Comparison of ENCODE assay signal across 46 mouse cellular contexts in the genomic region with DNA sequence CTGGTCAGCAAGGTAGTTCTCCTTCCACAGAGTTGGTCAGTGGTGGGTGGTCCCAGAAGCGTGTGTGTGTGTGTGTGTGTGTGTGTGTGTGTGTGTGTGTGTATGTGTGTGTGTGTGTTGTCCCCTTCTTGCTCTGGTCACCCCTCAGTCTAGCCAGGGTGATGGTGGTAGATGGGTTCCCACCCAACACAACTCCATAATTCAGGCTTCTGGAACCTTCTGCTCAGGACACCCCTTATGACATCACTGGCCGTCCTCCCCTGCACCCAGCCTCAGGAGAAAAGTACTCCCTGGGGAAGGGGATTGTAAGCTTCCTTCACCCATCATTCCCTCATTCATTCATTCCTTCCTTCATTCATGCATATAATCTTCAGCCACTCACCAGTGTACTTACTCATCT. TPM values are rescaled to one million over a fixed set of nuclear protein-coding genes. Genes with fewer than 3 reads are reported as not detected.
"Had no signal": no experiment of that assay in that cellular context is flagged by ENCODE, and none has a peak within 500 bp of the region (broad histone marks: within the 10 kb centered on the region; RNA-seq: fewer than 3 reads in every experiment).

A gene (minus strand): TSS at position 211 of the 400 bp plus-strand sequence.

- H3K27ac ChIP-seq: left cerebral cortex, adult 2 months; limb, embryonic 10.5 days; limb, embryonic 12.5 days; limb, embryonic 13.5 days; limb, embryonic 15.5 days; liver, embryonic 12.5 days; liver, embryonic 13.5 days; liver, embryonic 14.5 days; liver, embryonic 15.5 days; lung, embryonic 15.5 days; macrophage; midbrain, embryonic 10.5 days; midbrain, embryonic 12.5 days; midbrain, embryonic 13.5 days; midbrain, embryonic 15.5 days had no signal

- H3K27me3 ChIP-seq: limb, embryonic 12.5 days; limb, embryonic 13.5 days; limb, embryonic 15.5 days; liver, embryonic 13.5 days; liver, embryonic 15.5 days; lung, embryonic 15.5 days; midbrain, embryonic 12.5 days; midbrain, embryonic 13.5 days; midbrain, embryonic 15.5 days had no signal

- H3K9me3 ChIP-seq: limb, embryonic 10.5 days; limb, embryonic 12.5 days; limb, embryonic 13.5 days; limb, embryonic 15.5 days; liver, embryonic 12.5 days; liver, embryonic 13.5 days; liver, embryonic 15.5 days; lung, embryonic 15.5 days; midbrain, embryonic 12.5 days; midbrain, embryonic 13.5 days; midbrain, embryonic 15.5 days had no signal

- H3K4me3 ChIP-seq: left cerebral cortex, adult 2 months; limb, embryonic 10.5 days; limb, embryonic 12.5 days; limb, embryonic 13.5 days; limb, embryonic 15.5 days; liver, embryonic 12.5 days; liver, embryonic 13.5 days; liver, embryonic 15.5 days; lung, embryonic 15.5 days; midbrain, embryonic 10.5 days; midbrain, embryonic 12.5 days; midbrain, embryonic 13.5 days; midbrain, embryonic 15.5 days; myocyte had no signal

- H3K36me3 ChIP-seq: limb, embryonic 10.5 days; limb, embryonic 12.5 days; limb, embryonic 13.5 days; limb, embryonic 15.5 days; liver, embryonic 12.5 days; liver, embryonic 13.5 days; liver, embryonic 15.5 days; lung, embryonic 15.5 days; midbrain, embryonic 10.5 days; midbrain, embryonic 12.5 days; midbrain, embryonic 13.5 days; midbrain, embryonic 15.5 days had no signal

- ATAC-seq: liver, embryonic 12.5 days; liver, postnatal 0 days; lung, postnatal 0 days; midbrain, embryonic 13.5 days; midbrain, embryonic 15.5 days; midbrain, embryonic 16.5 days had no signal

- H3K9ac ChIP-seq: limb, embryonic 12.5 days; limb, embryonic 13.5 days; limb, embryonic 15.5 days; liver, embryonic 12.5 days; liver, embryonic 13.5 days; liver, embryonic 14.5 days; liver, embryonic 15.5 days; liver, postnatal 0 days; lung, embryonic 14.5 days; lung, embryonic 15.5 days; midbrain, embryonic 12.5 days; midbrain, embryonic 13.5 days; midbrain, embryonic 15.5 days had no signal

- H3K4me1 ChIP-seq: limb, embryonic 10.5 days; limb, embryonic 12.5 days; limb, embryonic 13.5 days; liver, embryonic 15.5 days; lung, embryonic 15.5 days; midbrain, embryonic 10.5 days; midbrain, embryonic 12.5 days; midbrain, embryonic 13.5 days; midbrain, embryonic 15.5 days had no signal

- DNase-seq: left cerebral cortex, postnatal 4 days; liver; liver, embryonic 13.5 days; liver, postnatal 0 days; lung, adult 18-20 months; lung, adult 2 months; lung, embryonic 14.5 days; lung, postnatal 10 days; lung, postnatal 14 days; lung, postnatal 36 days; lung, postnatal 4 days; midbrain, embryonic 14.5 days had no signal

RNA-seq across cellular contexts. Expression of the gene that starts here (rescaled TPM):
- total RNA-seq: left cerebral cortex, adult 18-20 months; left cerebral cortex, adult 2 months; left cerebral cortex, adult 8-10 months; left cerebral cortex, postnatal 10 days; left cerebral cortex, postnatal 14 days; left cerebral cortex, postnatal 25 days; left cerebral cortex, postnatal 36 days; left cerebral cortex, postnatal 4 days; liver, adult 2 months; megakaryocyte progenitor cell, adult 5-6 weeks; megakaryocyte-erythroid progenitor cell, adult 5-6 weeks; monocyte, adult 5-6 weeks had no signal
- polyA plus RNA-seq: limb, embryonic 10.5 days; limb, embryonic 11.5 days; limb, embryonic 12.5 days; limb, embryonic 13.5 days; limb, embryonic 14.5 days; limb, embryonic 15.5 days; liver, adult 2 months; liver, embryonic 11.5 days; liver, embryonic 12.5 days; liver, embryonic 13.5 days; liver, embryonic 14.5 days; liver, embryonic 15.5 days; liver, embryonic 16.5 days; liver, postnatal 0 days; lung, adult 2 months; lung, embryonic 14.5 days; lung, embryonic 15.5 days; lung, embryonic 16.5 days; lung, postnatal 0 days; macrophage; midbrain, embryonic 10.5 days; midbrain, embryonic 11.5 days; midbrain, embryonic 12.5 days; midbrain, embryonic 13.5 days; midbrain, embryonic 14.5 days; midbrain, embryonic 15.5 days; midbrain, embryonic 16.5 days; midbrain, postnatal 0 days; myocyte had no signal
